Mouse (Mus musculus) testis, adult 2 months (tissue): ENCODE measurements around the gene Kcnd2.

Experiments
- CTCF ChIP-seq: fragments of 200-500 bp; IDR thresholded peaks from 2 replicates; pipeline ENCODE4 v1.5.1; 2012; ENCODE audit warnings: low read depth, mild to moderate bottlenecking, inconsistent platforms, low read length, moderate library complexity; ENCODE audit not compliant: control insufficient read depth, insufficient read depth, insufficient replicate concordance
- POLR2A ChIP-seq: fragments of 200-500 bp; IDR thresholded peaks from 2 replicates; pipeline ENCODE4 v1.6.1; 2012; ENCODE audit warnings: low read depth, mild to moderate bottlenecking, inconsistent platforms, low read length, moderate library complexity; ENCODE audit not compliant: control insufficient read depth

DNA sequence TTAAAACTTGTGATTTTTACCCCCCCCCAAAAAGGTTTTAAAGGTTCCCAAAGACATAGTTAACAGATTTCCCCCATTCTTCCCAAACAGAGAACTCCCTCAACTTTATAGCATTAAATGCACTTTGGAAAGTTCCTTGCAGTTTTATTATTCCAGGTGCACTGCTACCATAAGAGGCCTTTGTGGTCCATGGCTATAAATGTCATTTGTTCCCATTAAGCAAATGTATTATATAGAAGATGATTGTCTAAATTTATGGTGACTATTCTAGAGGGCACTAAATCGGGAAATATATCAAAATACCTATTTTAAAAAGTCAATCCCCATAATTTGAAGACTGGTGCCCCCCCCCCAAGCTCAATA, 554.1 kb downstream of the Kcnd2 start:
- TF ChIP-seq CTCF (no peak), POLR2A (no peak)
